Mouse (Mus musculus) forebrain, embryonic 11.5 days (tissue): Measurements from ENCODE around the gene Npm1. TPM values are rescaled to one million over a fixed set of nuclear protein-coding genes. Genes with fewer than 3 reads are reported as not detected.

Source experiments
- ATAC-seq: fragments of 200-750 bp; cut with Nextera tagmentation; replicated peaks from 2 replicates; pipeline ENCODE4 v1.8.0; 2017; ENCODE audit warnings: moderate TSS enrichment; ENCODE audit not compliant: low FRiP score
- DNase-seq: peaks from one replicate; pipeline ENCODE4 v3.0.0-alpha.2; 2017; ENCODE audit warnings: low spot score
- H3K27ac ChIP-seq: fragments of 300-500 bp; sonication (generic); 2 replicates; pipeline ENCODE4 v1.5.1; 2014; ENCODE audit warnings: low read depth, low read length
- H3K27me3 ChIP-seq: fragments of 300-500 bp; sonication (generic); 2 replicates; pipeline ENCODE4 v1.6.1; 2014; ENCODE audit warnings: mild to moderate bottlenecking, low read length, mixed read lengths; ENCODE audit not compliant: control insufficient read depth, insufficient read depth
- H3K36me3 ChIP-seq: fragments of 300-500 bp; sonication (generic); 2 replicates; pipeline ENCODE4 v1.6.1; 2014; ENCODE audit warnings: mild to moderate bottlenecking, low read length, moderate library complexity, mixed read lengths; ENCODE audit not compliant: control insufficient read depth, insufficient read depth
- H3K4me1 ChIP-seq: fragments of 300-500 bp; sonication (generic); replicated peaks from 2 replicates; pipeline ENCODE4 v1.6.1; 2014; ENCODE audit warnings: low read length, mixed read lengths; ENCODE audit not compliant: control insufficient read depth, insufficient read depth
- H3K4me2 ChIP-seq: fragments of 300-500 bp; sonication (generic); 2 replicates; pipeline ENCODE4 v1.6.1; 2014; ENCODE audit warnings: low read depth, mild to moderate bottlenecking, low read length, moderate library complexity, mixed read lengths; ENCODE audit not compliant: severe bottlenecking
- H3K4me3 ChIP-seq: fragments of 300-500 bp; sonication (generic); 2 replicates; pipeline ENCODE4 v1.5.1; 2014; ENCODE audit warnings: low read depth, low read length
- H3K9ac ChIP-seq: fragments of 300-500 bp; sonication (generic); 2 replicates; pipeline ENCODE4 v1.6.1; 2014; ENCODE audit warnings: low read length
- H3K9me3 ChIP-seq: fragments of 300-500 bp; sonication (generic); 2 replicates; pipeline ENCODE4 v1.6.1; 2016; ENCODE audit warnings: low read length, mixed read lengths; ENCODE audit not compliant: control insufficient read depth
- WGBS: fragments of 180-500 bp; shearing (Covaris S2); extraction: QIAGEN DNeasy Blood & Tissue Kit; methylation state at CpG from one replicate; pipeline ENCODE4 v1.1.7; 2014; 5-methylcytosine and 5-hydroxymethylcytosine counted together
- polyA plus RNA-seq: library from polyadenylated mRNA; unstranded; fragments of >200 nt; fragmentation: Nextera tagmentation; extraction: Ambion mirVana; gene quantifications from 2 replicates; pipeline ENCODE4 v1.2.1, GENCODE M21; 2014

The Npm1 gene
- polyA plus RNA-seq, 1 experiment from 2014 or later = 1,104 TPM

DNA sequence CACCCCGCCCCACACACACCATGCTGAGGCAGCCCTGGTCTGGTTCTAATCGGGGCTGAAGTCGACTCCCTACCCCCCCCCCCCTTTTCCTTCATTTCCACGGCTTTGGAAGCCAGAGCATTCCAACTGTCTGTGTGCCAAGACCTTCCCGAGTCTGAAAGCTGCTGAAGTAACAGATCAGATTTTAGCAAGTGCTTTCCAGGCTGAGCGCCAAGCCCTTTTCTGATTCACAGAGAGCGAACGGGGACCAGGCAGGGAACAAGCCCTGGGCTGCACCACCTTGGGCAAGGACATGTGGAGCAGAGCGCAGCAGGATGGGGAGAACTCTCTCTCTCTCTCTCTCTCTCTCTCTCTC, 16.9 kb downstream of the Npm1 start:
- ATAC-seq (no peak), DNase-seq (no peak)
- no peaks in the 10 kb centered on the region for H3K9me3 ChIP-seq
- no peaks in the 10 kb centered on the region for H3K36me3 ChIP-seq
- H3K4me3 ChIP-seq = no peak overlapping the region
- no peak overlapping the region for H3K27ac ChIP-seq
- H3K27me3 ChIP-seq = peaks cover 29% of the 10 kb centered on the region
- H3K9ac ChIP-seq = no peak overlapping the region
- H3K4me1 ChIP-seq = peaks cover 15% of the 10 kb centered on the region; the same call in 1 of the 2 replicates
- no peak overlapping the region for H3K4me2 ChIP-seq
- 6% methylated on average over 9 of the region's 9 CpGs for WGBS

- peaks cover 29% of the 10 kb centered on the region for H3K27me3 ChIP-seq
- ATAC-seq (no peak), DNase-seq (peak; percentile 51)
- no peak overlapping the region for H3K4me3 ChIP-seq
- no peak overlapping the region for H3K27ac ChIP-seq
- H3K4me1 ChIP-seq = peaks cover 15% of the 10 kb centered on the region; the same call in 1 of the 2 replicates
- WGBS = 18% methylated on average over 7 of the region's 7 CpGs
- H3K36me3 ChIP-seq = no peaks in the 10 kb centered on the region
- H3K9me3 ChIP-seq = no peaks in the 10 kb centered on the region
- H3K4me2 ChIP-seq = no peak overlapping the region
- H3K9ac ChIP-seq = no peak overlapping the region
Measured at GRCm38 (mm10) chr11:33145201-33146142, 17.5 kb downstream of the Npm1 start.

GRCm38 (mm10) chr11:33143906-33144305, 19.1 kb downstream of the Npm1 start:
- Histone ChIP-seq H3K9me3 (no peaks in the 10 kb centered on the region), H3K9ac (no peak overlapping the region), H3K4me2 (no peak overlapping the region), H3K4me1 (peaks cover 15% of the 10 kb centered on the region; the same call in 1 of the 2 replicates), H3K36me3 (no peaks in the 10 kb centered on the region), H3K27me3 (peaks cover 29% of the 10 kb centered on the region), H3K27ac (no peak overlapping the region), H3K4me3 (no peak overlapping the region)
- DNase-seq (peak; percentile 61), ATAC-seq (no peak)
- 3% methylated on average over 9 of the region's 9 CpGs for WGBS

- Histone ChIP-seq H3K4me2 (no peak overlapping the region), H3K4me1 (peaks cover 15% of the 10 kb centered on the region; the same call in 1 of the 2 replicates), H3K9me3 (no peaks in the 10 kb centered on the region), H3K9ac (no peak overlapping the region), H3K4me3 (no peak overlapping the region), H3K27ac (no peak overlapping the region), H3K36me3 (no peaks in the 10 kb centered on the region), H3K27me3 (peaks cover 29% of the 10 kb centered on the region)
- WGBS = 94% methylated on average over 1 of the region's 1 CpGs
- DNase-seq (peak; percentile 47), ATAC-seq (no peak)
Measured at GRCm38 (mm10) chr11:33142801-33143200, 20.2 kb downstream of the Npm1 start.

DNA sequence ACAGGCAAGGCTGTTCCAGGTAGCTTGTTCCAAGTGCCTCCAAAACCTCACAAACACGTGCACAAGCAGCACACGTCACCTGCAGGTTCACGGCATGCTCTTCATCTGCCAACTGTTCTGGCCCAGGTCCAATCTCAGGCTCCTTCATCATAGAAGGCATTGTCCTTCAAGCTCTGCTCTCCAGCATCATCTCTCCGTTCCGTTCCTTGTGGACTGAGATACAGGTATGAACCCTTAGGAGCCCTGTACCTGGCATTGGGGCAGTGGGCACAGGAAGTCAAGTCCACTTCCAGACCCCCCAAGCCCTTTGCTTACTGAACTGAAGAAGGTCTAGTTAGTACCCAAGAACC, 22.9 kb downstream of the Npm1 start:
- Histone ChIP-seq H3K27ac (no peak overlapping the region), H3K27me3 (peaks cover 10% of the 10 kb centered on the region), H3K36me3 (no peaks in the 10 kb centered on the region), H3K4me2 (no peak overlapping the region), H3K4me3 (no peak overlapping the region), H3K9ac (no peak overlapping the region), H3K9me3 (no peaks in the 10 kb centered on the region), H3K4me1 (peaks cover 4% of the 10 kb centered on the region; the same call in 1 of the 2 replicates)
- no peak for ATAC-seq
- WGBS = 89% methylated on average over 5 of the region's 5 CpGs
- DNase-seq = peak; percentile 20

DNA sequence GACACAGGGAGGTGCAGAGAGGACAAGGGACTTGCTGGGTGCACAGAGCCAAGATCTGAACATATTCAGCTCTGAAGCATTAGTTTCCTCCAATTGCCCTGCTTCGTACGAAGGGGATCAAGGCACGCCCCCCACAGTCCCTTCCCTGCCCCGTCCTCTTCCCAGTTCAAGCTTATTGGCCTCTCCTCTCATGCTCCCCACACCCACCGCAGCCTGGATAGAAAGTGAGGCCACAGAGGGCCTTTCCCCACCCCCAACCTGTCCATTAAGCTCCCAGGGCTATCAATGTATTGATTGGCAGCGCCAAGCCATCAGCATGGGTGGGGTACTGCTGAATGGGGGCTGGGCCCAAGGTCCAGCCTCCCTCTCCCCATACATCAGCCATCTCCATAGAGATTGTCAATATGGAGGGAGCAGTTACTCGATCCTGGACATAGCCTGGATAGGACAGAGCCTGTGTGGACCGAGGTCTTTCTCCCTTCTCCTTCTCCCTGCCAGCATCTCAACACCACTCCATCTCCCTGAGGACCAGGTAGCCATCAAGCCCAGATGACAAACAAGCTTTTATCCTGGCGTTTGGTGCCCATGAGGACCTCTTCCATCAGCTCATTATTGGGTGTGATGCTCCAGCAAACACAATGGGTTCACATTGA, 23.4 kb downstream of the Npm1 start:
- WGBS = 77% methylated on average over 9 of the region's 9 CpGs
- Histone ChIP-seq H3K27me3 (peaks cover 5% of the 10 kb centered on the region), H3K4me2 (no peak overlapping the region), H3K4me1 (peaks cover 4% of the 10 kb centered on the region; the same call in 1 of the 2 replicates), H3K27ac (no peak overlapping the region), H3K4me3 (no peak overlapping the region), H3K36me3 (no peaks in the 10 kb centered on the region), H3K9me3 (no peaks in the 10 kb centered on the region), H3K9ac (no peak overlapping the region)
- no peak for ATAC-seq
- peak; percentile 25 for DNase-seq

- WGBS = 88% methylated on average over 5 of the region's 5 CpGs
Measured at GRCm38 (mm10) chr11:33138686-33139085, 24.3 kb downstream of the Npm1 start.

GRCm38 (mm10) chr11:33134391-33134986, 28.5 kb downstream of the Npm1 start:
- Histone ChIP-seq H3K9me3 (no peaks in the 10 kb centered on the region), H3K4me1 (no peaks in the 10 kb centered on the region), H3K4me2 (no peak overlapping the region), H3K27me3 (no peaks in the 10 kb centered on the region), H3K27ac (no peak overlapping the region), H3K9ac (no peak overlapping the region), H3K4me3 (no peak overlapping the region), H3K36me3 (no peaks in the 10 kb centered on the region)
- 92% methylated on average over 8 of the region's 8 CpGs for WGBS
- DNase-seq (peak; percentile 51), ATAC-seq (no peak)

More at GRCm38 (mm10) chr11:33138686-33139085, 24.3 kb downstream of the Npm1 start:
- H3K4me1 ChIP-seq = peaks cover 2% of the 10 kb centered on the region; the same call in 1 of the 2 replicates
- ATAC-seq = no peak
- H3K36me3 ChIP-seq = no peaks in the 10 kb centered on the region
- H3K27me3 ChIP-seq = no peaks in the 10 kb centered on the region; the same call in 1 of the 2 replicates
- H3K27ac ChIP-seq = no peak overlapping the region
- no peak for DNase-seq
- no peak overlapping the region for H3K4me2 ChIP-seq
- H3K9ac ChIP-seq = no peak overlapping the region
- no peaks in the 10 kb centered on the region for H3K9me3 ChIP-seq
- no peak overlapping the region for H3K4me3 ChIP-seq
